Mouse (Mus musculus): ENCODE results near the gene Rhox1. TPM values are rescaled to one million over a fixed set of nuclear protein-coding genes. Genes with fewer than 3 reads are reported as not detected.
A peak's percentile ranks its signal among the peaks of the same experiment; 100 is the strongest.
"Not testable (repeated sequence)": the region's sequence is repeated elsewhere in the genome, so short reads cannot be mapped to it uniquely, and the experiment has no call there.

The Rhox1 gene
- not detected in 2 replicates for polyA plus RNA-seq (2014; fragmentation: Nextera tagmentation; extraction: Ambion mirVana)

DNA sequence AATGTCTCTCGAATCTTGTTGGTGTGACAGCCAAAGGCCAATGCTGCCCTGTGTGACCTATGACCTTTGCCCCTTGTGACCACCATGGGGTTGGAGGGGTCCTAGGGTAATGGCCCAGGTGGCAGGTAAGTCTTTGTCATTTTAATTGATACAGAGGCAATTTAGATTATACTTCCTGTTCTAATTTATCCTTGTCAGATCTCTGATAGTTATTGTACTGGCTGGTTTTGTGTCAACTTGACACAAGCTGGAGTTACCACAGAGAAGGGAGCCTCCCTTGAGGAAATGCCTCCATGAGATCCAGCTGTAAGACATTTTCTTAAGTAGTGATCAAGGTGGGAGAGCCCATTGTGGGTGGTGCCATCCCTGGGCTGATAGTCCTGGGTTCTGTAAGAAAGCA, at the start of gene Rhox1:
TSS of gene Rhox1 (minus strand) at position 101 of the 400 bp plus-strand sequence.
- ATAC-seq (ENCODE audit: low read depth); H3K27me3 ChIP-seq (ENCODE audit: control insufficient read depth, insufficient read depth, low read length); H3K4me2 ChIP-seq (ENCODE audit: low read depth, low read length); H3K4me3 ChIP-seq (ENCODE audit: low read depth, low read length); H3K27ac ChIP-seq (ENCODE audit: low read depth, low read length); H3K4me1 ChIP-seq (ENCODE audit: control insufficient read depth, insufficient read depth, low read length); H3K36me3 ChIP-seq (ENCODE audit: control insufficient read depth, insufficient read depth, low read length); H3K9me3 ChIP-seq (ENCODE audit: control insufficient read depth, low read length); H3K9ac ChIP-seq (replicated peaks; ENCODE audit: low read depth, low read length): not testable (repeated sequence)
- WGBS, result 80% methylated on average over 1 of the region's 1 CpGs

DNA sequence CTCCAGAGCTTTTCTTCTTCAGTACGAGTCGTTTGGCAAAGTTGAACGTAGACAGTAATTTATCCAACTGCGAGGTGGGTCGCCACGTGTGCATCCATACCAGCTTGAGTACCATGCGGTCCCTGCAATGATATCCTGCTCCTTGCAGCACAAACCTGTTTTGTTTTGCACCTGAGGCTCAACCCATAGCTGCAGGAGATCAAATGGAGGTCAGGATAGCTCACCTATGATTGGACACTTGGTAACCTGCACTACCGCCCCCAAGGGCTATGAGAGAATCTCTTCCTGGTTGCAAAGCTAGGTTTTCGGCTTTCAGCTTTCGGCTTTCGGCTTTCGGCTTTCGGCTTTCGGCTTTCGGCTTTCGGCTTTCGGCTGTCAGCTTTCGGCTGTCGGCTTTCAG, 43.0 kb upstream of the Rhox1 start, which contains the start of gene Rhox4a:
TSS of gene Rhox4a (plus strand) at position 301 of the 400 bp plus-strand sequence.
- not testable (repeated sequence) for H3K27ac ChIP-seq (ENCODE audit: low read depth, low read length); H3K27me3 ChIP-seq (ENCODE audit: control insufficient read depth, insufficient read depth, low read length); H3K9ac ChIP-seq (replicated peaks; ENCODE audit: low read depth, low read length); H3K4me3 ChIP-seq (ENCODE audit: low read depth, low read length); ATAC-seq (ENCODE audit: low read depth); H3K36me3 ChIP-seq (ENCODE audit: control insufficient read depth, insufficient read depth, low read length); H3K4me1 ChIP-seq (ENCODE audit: control insufficient read depth, insufficient read depth, low read length); H3K4me2 ChIP-seq (ENCODE audit: low read depth, low read length); H3K9me3 ChIP-seq (ENCODE audit: control insufficient read depth, low read length)
- 94% methylated on average over 10 of the region's 19 CpGs for WGBS

DNA sequence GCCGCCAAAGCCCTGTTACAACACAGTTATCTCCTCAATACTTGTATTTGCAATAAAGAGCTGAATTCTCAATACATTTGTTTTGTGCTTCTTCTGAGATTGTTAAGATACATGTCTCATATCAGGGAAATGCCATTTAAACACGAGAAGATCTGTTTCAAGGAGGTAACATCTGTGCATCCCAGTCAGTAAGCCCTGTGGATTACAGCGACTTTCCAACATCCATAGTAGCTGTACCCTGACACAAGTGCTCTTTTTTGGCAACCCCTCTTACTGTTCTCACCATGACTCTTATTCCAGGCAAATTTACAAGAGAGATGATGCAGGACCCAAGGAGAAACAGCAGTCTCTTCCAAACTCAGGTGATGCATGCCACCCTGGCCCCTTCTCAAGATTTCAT, 27.6 kb upstream of the Rhox1 start, which contains the start of gene Rhox3a:
TSS of gene Rhox3a (plus strand) at position 301 of the 400 bp plus-strand sequence.
- H3K9me3 ChIP-seq (ENCODE audit: control insufficient read depth, low read length); H3K9ac ChIP-seq (replicated peaks; ENCODE audit: low read depth, low read length); H3K27me3 ChIP-seq (ENCODE audit: control insufficient read depth, insufficient read depth, low read length); H3K4me1 ChIP-seq (ENCODE audit: control insufficient read depth, insufficient read depth, low read length); H3K27ac ChIP-seq (ENCODE audit: low read depth, low read length); H3K36me3 ChIP-seq (ENCODE audit: control insufficient read depth, insufficient read depth, low read length); H3K4me3 ChIP-seq (ENCODE audit: low read depth, low read length); H3K4me2 ChIP-seq (ENCODE audit: low read depth, low read length); ATAC-seq (ENCODE audit: low read depth): not testable (repeated sequence)
- 100% methylated on average over 1 of the region's 3 CpGs for WGBS

DNA sequence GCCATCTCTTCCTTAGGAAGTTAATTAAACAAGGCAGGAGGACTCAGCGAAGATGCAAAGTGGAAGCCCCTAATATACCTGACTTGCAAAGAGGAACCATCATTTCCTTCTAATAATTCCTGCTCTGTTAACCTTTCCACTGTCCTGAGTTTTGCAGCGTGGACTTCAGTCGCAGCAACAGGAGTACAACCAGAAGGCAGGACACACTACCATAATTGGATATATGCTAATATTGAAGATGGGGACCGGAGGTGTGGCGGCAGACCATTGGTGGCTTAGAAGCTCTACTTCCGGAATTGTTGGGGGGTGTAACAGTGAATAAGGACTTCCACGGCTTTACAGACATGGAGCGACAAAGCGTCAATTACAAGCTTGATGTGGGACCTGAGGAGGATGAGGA, 22.6 kb upstream of the Rhox1 start, which contains the start of gene Rhox2a:
TSS of gene Rhox2a (plus strand) at position 301 of the 400 bp plus-strand sequence.
- not testable (repeated sequence) for H3K27ac ChIP-seq (ENCODE audit: low read depth, low read length); H3K4me3 ChIP-seq (ENCODE audit: low read depth, low read length); H3K4me2 ChIP-seq (ENCODE audit: low read depth, low read length); H3K27me3 ChIP-seq (ENCODE audit: control insufficient read depth, insufficient read depth, low read length); H3K36me3 ChIP-seq (ENCODE audit: control insufficient read depth, insufficient read depth, low read length); ATAC-seq (ENCODE audit: low read depth); H3K4me1 ChIP-seq (ENCODE audit: control insufficient read depth, insufficient read depth, low read length); H3K9ac ChIP-seq (replicated peaks; ENCODE audit: low read depth, low read length); H3K9me3 ChIP-seq (ENCODE audit: control insufficient read depth, low read length)
- no CpG with 5 or more reads among the region's 9 CpGs for WGBS

DNA sequence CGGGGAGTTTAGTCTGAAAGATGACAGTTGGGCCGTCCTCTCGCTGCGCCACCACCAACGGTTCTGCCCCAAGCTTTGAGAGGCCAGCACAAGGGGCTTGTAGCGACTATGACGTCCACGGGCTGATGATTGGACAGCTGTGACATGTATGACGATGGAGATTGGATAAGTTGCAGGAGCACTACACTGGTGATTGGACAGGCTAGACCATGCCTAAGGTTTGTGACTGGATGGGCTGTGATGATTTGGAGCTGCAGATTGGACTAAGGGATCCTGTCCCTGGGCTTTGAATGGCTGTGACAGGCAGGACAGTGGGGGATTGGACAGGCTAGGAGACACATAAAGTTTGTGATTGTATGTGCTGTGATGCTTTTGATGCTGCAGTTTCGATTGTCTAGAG, 11.1 kb downstream of the Rhox1 start, which contains the start of gene Gm9:
TSS of gene Gm9 (minus strand) at position 101 of the 400 bp plus-strand sequence.
- Histone ChIP-seq H3K27ac (ENCODE audit: low read depth, low read length) (no peak within 1 kb of the TSS), H3K4me3 (ENCODE audit: low read depth, low read length) (no peak within 1 kb of the TSS), H3K4me2 (ENCODE audit: low read depth, low read length) (no peak within 1 kb of the TSS), H3K4me1 (ENCODE audit: control insufficient read depth, insufficient read depth, low read length) (no peaks in the 10 kb centered on the region), H3K27me3 (ENCODE audit: control insufficient read depth, insufficient read depth, low read length) (no peaks in the 10 kb centered on the region), H3K36me3 (ENCODE audit: control insufficient read depth, insufficient read depth, low read length) (no peaks in the 10 kb centered on the region), H3K9ac (replicated peaks; ENCODE audit: low read depth, low read length) (no peak within 1 kb of the TSS), H3K9me3 (ENCODE audit: control insufficient read depth, low read length) (no peaks in the 10 kb centered on the region; the same call in 1 of the 2 replicates)
- WGBS, result 86% methylated on average over 10 of the region's 10 CpGs
- ATAC-seq (ENCODE audit: low read depth), result no peak

DNA sequence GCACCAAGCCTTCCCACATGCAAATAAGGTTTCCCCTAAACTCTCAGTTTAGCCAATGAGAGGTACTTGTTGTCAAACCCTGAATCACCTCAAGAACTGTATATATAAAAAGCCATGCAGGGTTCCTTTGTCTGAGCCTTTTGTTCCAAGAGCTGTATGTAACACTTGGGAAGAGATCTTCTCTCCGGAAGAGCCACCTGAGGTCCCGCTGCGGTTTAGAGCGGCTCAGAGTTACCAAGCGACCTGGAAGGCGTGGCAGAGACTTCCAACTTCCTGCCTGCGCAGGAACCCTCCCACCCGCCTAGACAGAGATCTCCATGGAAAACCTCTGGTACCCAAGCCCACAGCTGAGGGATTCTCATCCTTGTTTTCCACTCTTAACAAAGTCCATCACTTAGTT, 23.4 kb downstream of the Rhox1 start:
- Histone ChIP-seq H3K4me2 (ENCODE audit: low read depth, low read length) (no peak overlapping the region), H3K36me3 (ENCODE audit: control insufficient read depth, insufficient read depth, low read length) (no peaks in the 10 kb centered on the region), H3K9me3 (ENCODE audit: control insufficient read depth, low read length) (no peaks in the 10 kb centered on the region), H3K27me3 (ENCODE audit: control insufficient read depth, insufficient read depth, low read length) (no peaks in the 10 kb centered on the region), H3K4me1 (ENCODE audit: control insufficient read depth, insufficient read depth, low read length) (no peaks in the 10 kb centered on the region), H3K9ac (replicated peaks; ENCODE audit: low read depth, low read length) (no peak overlapping the region), H3K27ac (ENCODE audit: low read depth, low read length) (no peak overlapping the region), H3K4me3 (ENCODE audit: low read depth, low read length) (no peak overlapping the region)
- 68% methylated on average over 8 of the region's 8 CpGs for WGBS
- no peak for ATAC-seq (ENCODE audit: low read depth)

DNA sequence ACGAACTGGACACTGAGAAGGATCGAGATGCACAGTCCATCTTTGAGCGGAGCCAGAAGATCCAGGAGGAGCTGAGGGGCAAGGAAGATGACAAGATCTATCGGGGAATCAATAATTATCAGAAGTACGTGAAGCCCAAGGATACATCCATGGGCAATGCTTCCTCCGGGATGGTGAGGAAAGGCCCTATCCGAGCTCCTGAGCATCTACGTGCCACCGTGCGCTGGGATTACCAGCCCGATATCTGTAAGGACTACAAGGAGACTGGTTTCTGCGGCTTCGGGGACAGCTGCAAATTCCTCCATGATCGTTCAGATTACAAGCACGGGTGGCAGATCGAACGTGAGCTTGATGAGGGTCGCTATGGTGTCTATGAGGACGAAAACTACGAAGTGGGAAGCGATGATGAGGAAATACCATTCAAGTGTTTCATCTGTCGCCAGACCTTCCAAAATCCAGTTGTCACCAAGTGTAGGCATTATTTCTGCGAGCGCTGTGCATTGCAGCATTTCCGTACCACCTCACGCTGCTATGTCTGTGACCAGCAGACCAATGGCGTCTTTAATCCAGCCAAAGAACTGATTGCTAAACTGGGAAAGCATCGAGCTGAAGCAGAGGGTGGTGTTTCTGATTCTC, 30.2 kb downstream of the Rhox1 start:
- WGBS, result 27% methylated on average over 28 of the region's 28 CpGs

DNA sequence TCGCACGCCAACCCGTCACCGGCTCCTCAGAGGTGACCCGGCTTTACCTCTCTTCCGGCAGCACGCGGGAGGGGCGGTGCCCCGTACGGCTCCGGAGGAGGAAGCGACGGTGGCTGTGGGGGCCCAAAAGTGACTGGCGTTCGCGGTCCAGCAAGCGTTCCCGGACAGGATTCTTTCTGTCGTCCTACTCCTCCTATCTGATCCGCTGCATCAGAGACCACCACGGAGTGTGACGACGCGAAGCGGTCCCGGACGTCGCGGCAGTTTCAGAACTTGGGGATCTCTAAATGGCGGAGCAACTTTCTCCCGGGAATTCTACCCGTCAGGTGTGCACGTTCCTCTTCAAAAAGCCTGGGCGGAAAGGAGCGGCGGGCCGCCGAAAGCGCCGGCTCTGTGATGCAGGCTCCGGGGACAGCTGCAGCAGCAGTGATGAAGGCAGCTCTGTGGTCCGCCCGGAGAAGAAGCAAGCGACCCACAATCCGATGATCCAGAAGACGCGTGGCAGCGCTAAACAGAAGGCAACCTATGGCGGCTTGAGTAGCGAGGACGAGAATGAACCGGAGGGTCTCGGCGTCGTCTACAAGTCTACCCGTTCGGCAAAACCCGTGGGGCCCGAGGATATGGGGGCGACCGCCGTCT, 30.8 kb downstream of the Rhox1 start, which contains the start of the genes Ndufa1 and Rnf113a1:
TSS of gene Ndufa1 (minus strand) at position 59 of the 639 bp plus-strand sequence.
TSS of gene Rnf113a1 (plus strand) at position 141 of the 639 bp plus-strand sequence.
- 0 out of 2 replicates have a peak, but pooled peaks cover 4% of the 10 kb centered on the region for H3K4me1 ChIP-seq (ENCODE audit: control insufficient read depth, insufficient read depth, low read length)
- no peaks in the 10 kb centered on the region for H3K27me3 ChIP-seq (ENCODE audit: control insufficient read depth, insufficient read depth, low read length)
- peak; percentile 94 for ATAC-seq (ENCODE audit: low read depth)
- no peaks in the 10 kb centered on the region for H3K36me3 ChIP-seq (ENCODE audit: control insufficient read depth, insufficient read depth, low read length)
- peak within 1 kb of the TSS; percentile 74 for H3K27ac ChIP-seq (ENCODE audit: low read depth, low read length)
- 13% methylated on average over 61 of the region's 63 CpGs for WGBS
- H3K4me3 ChIP-seq (ENCODE audit: low read depth, low read length), result peak within 1 kb of the TSS; percentile 47
- H3K4me2 ChIP-seq (ENCODE audit: low read depth, low read length), result peak within 1 kb of the TSS; percentile 51
- H3K9me3 ChIP-seq (ENCODE audit: control insufficient read depth, low read length), result no peaks in the 10 kb centered on the region
- H3K9ac ChIP-seq (replicated peaks; ENCODE audit: low read depth, low read length), result peak within 1 kb of the TSS; percentile 51

More for the DNA sequence above, 30.2 kb downstream of the Rhox1 start:
- Histone ChIP-seq H3K9ac (replicated peaks; ENCODE audit: low read depth, low read length) (peak overlapping the region; percentile 51), H3K9me3 (ENCODE audit: control insufficient read depth, low read length) (no peaks in the 10 kb centered on the region), H3K36me3 (ENCODE audit: control insufficient read depth, insufficient read depth, low read length) (no peaks in the 10 kb centered on the region), H3K27me3 (ENCODE audit: control insufficient read depth, insufficient read depth, low read length) (no peaks in the 10 kb centered on the region), H3K27ac (ENCODE audit: low read depth, low read length) (peak overlapping the region; percentile 74), H3K4me1 (ENCODE audit: control insufficient read depth, insufficient read depth, low read length) (0 out of 2 replicates have a peak, but pooled peaks cover 4% of the 10 kb centered on the region), H3K4me2 (ENCODE audit: low read depth, low read length) (peak overlapping the region; percentile 51), H3K4me3 (ENCODE audit: low read depth, low read length) (peak overlapping the region; percentile 47)
- peak; percentile 26 for ATAC-seq (ENCODE audit: low read depth)

DNA sequence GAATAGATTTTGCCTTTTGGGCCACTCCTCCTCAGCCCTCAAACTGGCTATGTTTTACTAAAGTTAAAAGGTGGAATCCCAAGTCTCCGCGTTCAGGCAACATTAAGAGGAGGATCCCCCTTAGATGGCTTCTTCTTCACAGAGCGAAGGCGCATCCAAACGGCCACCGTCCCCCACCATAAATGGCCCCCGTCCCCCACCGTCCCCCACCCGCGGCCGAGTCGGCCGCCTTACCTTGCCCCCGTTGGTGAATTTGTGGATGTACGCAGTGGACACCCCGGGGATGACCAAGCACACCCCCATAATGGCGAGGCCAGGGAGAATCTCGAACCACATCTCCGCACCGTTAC, 31.3 kb downstream of the Rhox1 start:
- Histone ChIP-seq H3K4me1 (ENCODE audit: control insufficient read depth, insufficient read depth, low read length) (0 out of 2 replicates have a peak, but pooled peaks cover 4% of the 10 kb centered on the region), H3K27ac (ENCODE audit: low read depth, low read length) (no peak overlapping the region), H3K9me3 (ENCODE audit: control insufficient read depth, low read length) (no peaks in the 10 kb centered on the region), H3K27me3 (ENCODE audit: control insufficient read depth, insufficient read depth, low read length) (no peaks in the 10 kb centered on the region), H3K9ac (replicated peaks; ENCODE audit: low read depth, low read length) (no peak overlapping the region; the same call in none of the 2 replicates), H3K4me2 (ENCODE audit: low read depth, low read length) (peak overlapping the region; percentile 51), H3K4me3 (ENCODE audit: low read depth, low read length) (peak overlapping the region; percentile 47), H3K36me3 (ENCODE audit: control insufficient read depth, insufficient read depth, low read length) (no peaks in the 10 kb centered on the region)
- 20% methylated on average over 20 of the region's 20 CpGs for WGBS
- no peak; the same call in 1 of the 2 replicates for ATAC-seq (ENCODE audit: low read depth)
